Mouse (Mus musculus) bone marrow, adult 2 months (tissue): Measurements from ENCODE around the gene Tsen34. TPM values are rescaled to one million over a fixed set of nuclear protein-coding genes. Genes with fewer than 3 reads are reported as not detected.
"Not testable (repeated sequence)": the region's sequence is repeated elsewhere in the genome, so short reads cannot be mapped to it uniquely, and the experiment has no call there.

Experiments used
- H3K27ac ChIP-seq: fragments of 200-500 bp; 2 replicates; pipeline ENCODE4 v1.5.1; 2012; ENCODE audit warnings: low read depth, mild to moderate bottlenecking, control low read depth, inconsistent platforms, low read length; ENCODE audit not compliant: control insufficient read depth, poor library complexity, insufficient read depth
- H3K4me1 ChIP-seq: fragments of 200-500 bp; 2 replicates; pipeline ENCODE4 v1.6.1; 2011; ENCODE audit warnings: low read length; ENCODE audit not compliant: control insufficient read depth, insufficient read depth
- H3K4me3 ChIP-seq: fragments of 200-500 bp; replicated peaks from 2 replicates; pipeline ENCODE3; 2011; ENCODE audit warnings: mild to moderate bottlenecking, low read depth, low read length, control low read depth; ENCODE audit not compliant: control insufficient read depth
- CTCF ChIP-seq: fragments of 200-500 bp; IDR thresholded peaks from 2 replicates; pipeline ENCODE4 v1.5.1; 2011; ENCODE audit warnings: low read length, control low read depth; ENCODE audit not compliant: control insufficient read depth, insufficient read depth
- POLR2A ChIP-seq: fragments of 200-500 bp; IDR thresholded peaks from 2 replicates; pipeline ENCODE4 v1.6.1; 2011; ENCODE audit warnings: low read depth, mild to moderate bottlenecking, control low read depth, low read length, borderline replicate concordance; ENCODE audit not compliant: control insufficient read depth
- whole genome bisulfite sequencing: fragments of 180-500 bp; shearing (Covaris S2); methylation state at CpG from one replicate; pipeline ENCODE4 v1.1.7; 2018; 5-methylcytosine and 5-hydroxymethylcytosine counted together
- polyA plus RNA-seq: library from polyadenylated mRNA; stranded (reverse); fragments of >200 nt; gene quantifications from 2 replicates; pipeline ENCODE4 v1.2.4, GENCODE M21; 2011; ENCODE audit warnings: low replicate concordance; ENCODE audit not compliant: missing spikeins, insufficient read depth, insufficient read length

The Tsen34 gene
- polyA plus RNA-seq, 1 experiment = 25.8 TPM

DNA sequence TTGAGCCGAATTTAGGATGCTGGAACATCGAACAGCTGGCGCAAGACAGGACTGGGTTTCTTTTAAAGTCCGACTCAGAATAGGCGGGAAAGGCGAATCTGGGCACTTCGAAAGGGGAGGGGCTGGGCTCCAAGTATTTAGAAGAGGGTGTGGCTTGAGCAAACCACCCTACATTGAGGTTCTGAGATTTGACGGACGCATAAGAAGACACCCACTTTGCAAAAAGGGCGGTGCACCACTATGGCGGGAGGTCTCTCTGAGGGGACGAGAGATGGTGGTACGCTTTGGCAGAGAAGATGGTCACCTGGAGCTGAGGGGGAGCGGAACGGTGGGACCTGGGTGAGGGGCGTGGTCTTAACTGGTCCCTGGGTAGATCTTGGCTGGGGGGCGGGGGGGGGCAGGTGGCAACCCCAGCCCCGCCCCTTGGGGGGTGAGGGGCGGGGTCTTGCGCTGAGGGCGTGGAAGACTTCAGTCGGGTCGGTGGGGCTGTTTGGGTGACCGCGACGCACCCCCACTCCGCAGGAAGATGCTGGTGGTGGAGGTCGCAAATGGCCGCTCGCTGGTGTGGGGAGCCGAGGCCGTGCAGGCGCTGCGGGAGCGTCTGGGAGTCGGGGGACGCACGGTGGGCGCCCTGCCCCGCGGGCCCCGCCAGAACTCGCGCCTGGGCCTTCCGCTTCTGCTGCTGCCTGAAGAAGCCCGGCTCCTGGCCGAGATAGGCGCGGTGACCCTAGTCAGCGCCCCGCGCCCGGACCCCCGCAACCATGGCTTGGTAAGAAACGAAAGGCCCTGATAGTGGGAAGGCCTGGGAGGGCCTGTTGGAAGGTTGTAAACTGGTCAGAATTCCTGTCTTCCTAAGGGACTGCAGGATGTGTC, 1.6 kb downstream of the Tsen34 start:
- H3K27ac ChIP-seq = peak overlapping the region; percentile 85
- 3% methylated on average over 55 of the region's 55 CpGs for WGBS
- peak overlapping the region; percentile 75 for H3K4me3 ChIP-seq
- TF ChIP-seq CTCF (no peak), POLR2A (peak; percentile 20; the same call in 1 of the 2 replicates)
- H3K4me1 ChIP-seq = no peaks in the 10 kb centered on the region

DNA sequence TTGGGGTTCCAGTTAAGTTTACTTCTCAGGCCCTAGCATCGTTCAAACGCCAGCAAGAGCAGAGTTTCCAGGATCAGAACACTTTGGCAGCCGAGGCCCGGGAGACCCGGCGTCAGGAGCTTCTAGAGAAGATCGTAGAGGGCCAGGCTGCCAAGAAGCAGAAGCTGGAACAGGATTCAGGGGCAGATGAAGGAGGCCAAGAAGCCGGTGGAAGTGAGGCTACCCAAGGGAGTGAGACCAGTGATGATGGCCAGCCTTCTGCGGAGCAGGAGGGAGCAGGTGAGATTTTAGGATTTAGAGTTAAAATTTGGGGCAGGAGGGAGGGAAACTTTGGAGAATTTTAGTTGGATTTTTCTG, 2.3 kb downstream of the Tsen34 start:
- Histone ChIP-seq H3K4me3 (peak overlapping the region; percentile 55), H3K27ac (peak overlapping the region; percentile 62)
- WGBS = 6% methylated on average over 9 of the region's 9 CpGs
- not testable (repeated sequence) for H3K4me1 ChIP-seq

DNA sequence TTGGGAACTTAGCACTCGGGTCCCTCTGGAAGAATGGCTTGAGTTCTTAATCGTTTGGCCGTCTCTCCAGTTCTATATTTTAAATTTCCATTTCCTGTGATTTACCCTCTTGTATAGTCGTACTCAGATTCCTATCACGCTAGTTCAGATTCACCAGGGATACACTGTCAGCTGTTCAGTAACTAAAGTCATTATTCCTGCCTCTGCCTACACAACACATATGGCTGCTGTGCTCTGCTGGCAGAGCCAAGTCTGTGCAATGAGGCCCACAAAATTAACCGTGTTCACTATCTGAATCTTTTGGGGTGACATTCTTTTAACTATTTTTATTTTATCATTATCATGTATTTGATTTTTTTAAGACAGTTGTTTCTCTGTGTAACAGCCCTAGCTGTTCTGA, 5.8 kb downstream of the Tsen34 start:
- H3K27ac ChIP-seq = no peak overlapping the region
- WGBS = 89% methylated on average over 6 of the region's 6 CpGs
- TF ChIP-seq CTCF (no peak), POLR2A (no peak)
- no peak overlapping the region for H3K4me3 ChIP-seq
- H3K4me1 ChIP-seq = no peaks in the 10 kb centered on the region

DNA sequence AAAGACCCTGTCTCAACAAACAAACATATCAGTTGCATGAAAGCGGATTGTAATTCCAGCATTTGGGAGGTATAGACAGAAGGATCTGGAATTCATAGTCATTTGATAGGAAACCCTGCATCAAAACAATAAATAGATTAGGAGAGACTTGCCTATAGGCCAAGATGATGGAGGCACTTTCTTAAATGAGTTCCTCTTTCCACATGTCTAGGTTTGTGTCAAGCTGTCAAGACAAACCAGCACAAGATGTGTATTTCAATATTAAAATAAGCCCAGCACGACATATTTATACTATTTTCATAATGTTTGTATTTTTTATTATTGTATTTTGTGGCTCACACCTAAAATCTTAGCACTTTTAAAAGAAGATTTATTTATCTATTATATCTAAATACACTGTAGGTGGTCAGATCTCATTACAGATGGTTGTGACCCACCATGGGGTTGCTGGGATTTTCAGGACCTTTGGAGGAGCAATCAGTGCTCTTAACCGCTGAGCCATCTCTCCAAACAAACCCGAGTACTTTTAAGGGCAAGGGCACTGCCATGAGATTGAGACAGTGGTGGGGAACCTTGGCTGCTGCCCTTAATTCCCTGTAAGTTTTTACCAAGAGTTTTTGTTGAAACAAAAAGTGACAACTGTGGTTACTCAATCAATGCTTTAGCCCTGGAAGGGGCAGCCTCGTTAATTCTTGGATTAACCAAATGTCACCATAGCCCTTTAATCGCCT, 10.7 kb downstream of the Tsen34 start:
- TF ChIP-seq CTCF (no peak), POLR2A (no peak)
- H3K27ac ChIP-seq = peak overlapping the region; percentile 40
- H3K4me3 ChIP-seq = peak overlapping the region; percentile 95
- WGBS = 17% methylated on average over 6 of the region's 6 CpGs
- peaks cover 1% of the 10 kb centered on the region; the same call in 1 of the 2 replicates for H3K4me1 ChIP-seq

DNA sequence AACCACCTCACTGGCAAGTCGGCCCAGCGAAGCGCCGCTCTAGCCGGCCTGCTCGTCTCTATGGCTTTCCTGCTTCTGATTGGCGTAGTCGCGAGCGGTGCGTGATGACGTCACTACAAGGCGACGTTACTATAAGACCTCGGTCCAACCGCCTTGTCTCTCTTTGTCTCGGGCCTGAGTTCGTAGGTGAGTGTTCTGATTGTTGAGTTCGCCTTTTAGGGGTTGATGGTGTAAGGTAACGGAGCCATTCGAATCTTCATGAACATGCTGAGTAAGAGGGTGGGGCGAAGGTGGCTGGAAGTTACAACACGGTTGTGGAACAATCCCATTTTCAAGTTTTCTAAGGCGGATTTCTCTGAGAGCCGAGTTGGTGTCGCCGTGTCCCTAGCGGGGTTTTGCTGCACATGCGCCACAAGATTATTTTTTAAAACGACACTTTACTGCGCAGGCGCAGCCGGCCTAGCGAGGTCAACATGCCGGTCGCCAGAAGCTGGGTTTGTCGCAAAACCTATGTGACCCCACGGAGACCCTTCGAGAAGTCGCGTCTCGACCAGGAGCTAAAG, 11.3 kb downstream of the Tsen34 start, which contains the start of gene Rps9:
Gene Rps9, plus strand, starts transcription at position 115 of the 563 bp plus-strand sequence.
- Histone ChIP-seq H3K4me3 (peak within 1 kb of the TSS; percentile 95), H3K27ac (peak within 1 kb of the TSS; percentile 85), H3K4me1 (peaks cover 2% of the 10 kb centered on the region; the same call in 1 of the 2 replicates)
- 1% methylated on average over 42 of the region's 42 CpGs for WGBS
- TF ChIP-seq CTCF = no peak
- peak; percentile 74 for TF ChIP-seq POLR2A

DNA sequence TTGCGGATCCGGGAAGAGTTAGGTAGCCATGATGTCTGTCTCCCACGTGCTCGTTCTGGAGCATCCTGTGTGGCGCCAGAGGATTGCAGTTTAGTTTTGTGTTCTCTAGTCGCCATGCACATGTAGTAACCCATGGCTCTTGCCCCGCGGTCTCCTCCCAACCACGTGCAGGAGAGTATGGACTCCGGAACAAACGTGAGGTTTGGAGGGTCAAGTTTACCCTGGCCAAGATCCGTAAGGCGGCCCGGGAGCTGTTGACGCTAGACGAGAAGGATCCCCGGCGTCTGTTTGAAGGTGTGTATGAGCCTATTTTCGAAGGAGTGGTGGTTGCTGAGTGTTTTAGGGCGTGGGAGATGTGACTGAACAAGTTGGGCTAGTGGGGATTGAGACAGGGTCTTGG, 11.8 kb downstream of the Tsen34 start:
- WGBS = under 1% methylated on average over 20 of the region's 20 CpGs
- H3K27ac ChIP-seq = peak overlapping the region; percentile 85
- peak overlapping the region; percentile 95 for H3K4me3 ChIP-seq
- TF ChIP-seq CTCF (no peak), POLR2A (no peak)
- peaks cover 3% of the 10 kb centered on the region; the same call in 1 of the 2 replicates for H3K4me1 ChIP-seq

- H3K4me1 ChIP-seq = not testable (repeated sequence)
- Histone ChIP-seq H3K27ac (peak overlapping the region; percentile 92), H3K4me3 (peak overlapping the region; percentile 68)
- 6% methylated on average over 7 of the region's 7 CpGs for WGBS
Measured at GRCm38 (mm10) chr7:3705461-3705860, 12.8 kb downstream of the Tsen34 start.

GRCm38 (mm10) chr7:3705911-3706310, 13.2 kb downstream of the Tsen34 start:
- 27% methylated on average over 6 of the region's 6 CpGs for WGBS
- Histone ChIP-seq H3K4me3 (peak overlapping the region; percentile 68), H3K4me1 (peaks cover 3% of the 10 kb centered on the region; the same call in 1 of the 2 replicates), H3K27ac (peak overlapping the region; percentile 92)
- TF ChIP-seq POLR2A (no peak), CTCF (no peak)
